Mouse (Mus musculus) gastrocnemius, postnatal 36 days (tissue): ENCODE measurements around the gene Car10. TPM values are rescaled to one million over a fixed set of nuclear protein-coding genes. Genes with fewer than 3 reads are reported as not detected.

Source experiments
- DNase-seq, 2 experiments: peaks; one replicate each; pipeline ENCODE4 v3.0.0; 2022
- intact Hi-C: fragments of 180-260 bp; cut with DNase I; formaldehyde crosslinking; loops from one replicate; pipeline ENCODE4 v1.15.1; 2025
- total RNA-seq, 2 experiments: library from RNA; stranded (reverse); gene quantifications; 2 replicates each; pipeline ENCODE4 v1.2.3; 2021

Car10 gene
- total RNA-seq, 2 experiments from 2014 or later: not detected

GRCm38 (mm10) chr11:93562330-93562865, 464.6 kb downstream of the Car10 start:
- no peak for DNase-seq
- intact Hi-C loops: no loop called here

GRCm38 (mm10) chr11:93565756-93566155, 467.9 kb downstream of the Car10 start:
- no peak for DNase-seq
- intact Hi-C loops: no loop called here

- intact Hi-C loops: no loop called here
- no peak for DNase-seq
Observed at GRCm38 (mm10) chr11:93571917-93572641, 474.3 kb downstream of the Car10 start.

- intact Hi-C loops: no loop called here
- no peak for DNase-seq
Observed at GRCm38 (mm10) chr11:93577441-93577840, 479.6 kb downstream of the Car10 start.

- DNase-seq: no peak
- intact Hi-C loops: no loop called here
Observed at GRCm38 (mm10) chr11:93579626-93580025, 481.8 kb downstream of the Car10 start.

DNA sequence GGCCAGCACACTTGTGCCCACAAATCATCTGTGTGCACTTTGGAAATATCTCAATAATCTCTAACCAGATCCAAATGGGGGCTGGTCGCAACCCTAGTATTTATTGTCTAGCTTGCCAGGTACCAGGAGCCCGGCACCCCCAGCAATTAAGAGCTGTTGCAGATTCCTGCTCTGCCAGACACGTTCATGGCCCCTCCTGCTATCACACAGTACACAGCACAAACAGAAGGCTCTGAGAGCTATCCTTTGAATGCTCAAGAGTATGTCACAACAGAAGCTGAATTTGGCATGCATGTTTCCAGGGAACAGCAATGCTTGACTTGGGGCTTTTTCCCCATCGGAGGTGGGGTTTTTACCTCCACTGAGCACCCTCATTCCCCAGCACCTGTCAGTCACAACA, 483.5 kb downstream of the Car10 start:
- intact Hi-C loops: no loop called here
- no peak for DNase-seq

DNA sequence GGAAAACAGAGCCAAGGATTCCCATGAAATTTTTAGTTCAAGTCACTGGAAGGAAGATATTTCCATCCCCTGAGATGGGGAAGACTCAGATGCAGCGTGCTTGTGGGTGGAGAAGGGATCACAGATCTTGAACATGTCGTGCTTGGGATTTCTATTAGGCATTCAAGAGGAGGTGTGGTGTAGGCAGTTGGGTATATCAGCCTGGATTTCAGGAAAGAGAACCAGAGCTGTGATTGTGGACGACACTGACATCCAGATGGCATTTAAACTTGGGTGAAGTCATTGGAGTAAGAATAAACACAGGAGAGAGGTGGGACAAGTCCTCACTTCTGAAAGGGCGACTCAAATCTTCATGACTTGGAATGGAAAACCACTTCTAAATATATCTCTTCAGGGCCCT, 490.0 kb downstream of the Car10 start:
- intact Hi-C loops: no loop called here
- DNase-seq: no peak

GRCm38 (mm10) chr11:93590652-93591051, 492.8 kb downstream of the Car10 start:
- intact Hi-C loops: no loop called here
- DNase-seq: no peak

DNA sequence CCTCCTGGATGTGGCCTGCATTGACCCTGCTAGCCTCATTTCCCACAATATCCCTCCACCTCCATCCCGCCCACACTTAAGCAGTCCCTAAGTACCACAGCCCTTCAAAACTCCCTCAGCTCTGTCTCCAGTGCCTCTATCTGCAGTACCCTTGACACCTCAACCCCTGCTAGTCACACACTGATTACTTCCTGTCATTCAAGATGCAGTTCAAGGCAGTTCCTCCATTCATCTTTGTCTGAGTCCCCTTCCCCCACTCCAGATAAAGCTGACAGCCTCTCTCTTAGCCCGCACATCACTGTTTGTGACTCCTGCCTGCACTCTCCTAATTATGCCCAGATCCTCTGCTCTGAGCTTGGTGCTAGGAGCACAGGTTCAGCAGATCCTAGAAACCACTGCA, 496.2 kb downstream of the Car10 start:
- intact Hi-C loops: no loop called here

DNA sequence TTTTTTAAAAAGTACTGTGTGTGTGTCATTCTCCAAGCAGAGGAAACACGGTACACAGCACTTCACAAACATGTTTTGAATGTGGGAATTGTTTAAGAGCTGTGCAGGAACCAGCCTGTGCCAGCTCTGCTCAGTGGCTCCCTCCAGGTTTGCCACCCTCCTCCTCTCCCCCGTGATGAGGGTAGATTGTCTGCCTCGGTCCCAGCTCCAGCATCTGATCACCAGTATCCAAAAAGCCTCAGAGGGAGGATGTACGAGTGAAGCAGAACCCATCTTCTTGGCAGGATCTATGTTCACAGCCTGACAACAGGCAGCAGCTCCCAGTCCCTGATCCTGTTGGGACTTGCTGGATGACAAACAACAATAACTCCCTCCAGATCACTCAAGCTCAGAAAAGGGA, 500.3 kb downstream of the Car10 start:
- intact Hi-C loops: no loop called here

More for the DNA sequence above, 496.2 kb downstream of the Car10 start:
- DNase-seq: no peak

DNA sequence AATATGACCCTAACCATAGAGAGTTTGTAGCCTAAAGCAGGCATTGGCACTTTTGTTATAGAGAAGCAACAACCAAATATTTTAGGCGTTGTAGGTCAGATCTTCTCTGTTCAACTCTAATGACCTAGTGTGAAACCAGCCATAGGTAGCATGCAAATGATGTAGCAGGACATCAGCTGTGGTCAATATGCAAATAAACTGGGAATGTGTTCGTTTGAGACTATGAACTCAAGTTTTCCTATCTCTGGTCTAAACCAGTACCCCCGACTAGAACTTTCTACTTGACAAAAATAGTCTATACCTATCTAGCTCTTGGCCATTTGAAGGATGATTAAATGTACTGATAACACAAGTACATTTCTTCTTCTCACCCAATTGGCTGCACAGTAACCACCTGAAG, 501.9 kb downstream of the Car10 start:
- intact Hi-C loops: no loop called here
- DNase-seq: no peak

More for the DNA sequence above, 500.3 kb downstream of the Car10 start:
- DNase-seq: no peak

GRCm38 (mm10) chr11:93603575-93603974, 505.7 kb downstream of the Car10 start:
- DNase-seq: no peak
- intact Hi-C loops: no loop called here

DNA sequence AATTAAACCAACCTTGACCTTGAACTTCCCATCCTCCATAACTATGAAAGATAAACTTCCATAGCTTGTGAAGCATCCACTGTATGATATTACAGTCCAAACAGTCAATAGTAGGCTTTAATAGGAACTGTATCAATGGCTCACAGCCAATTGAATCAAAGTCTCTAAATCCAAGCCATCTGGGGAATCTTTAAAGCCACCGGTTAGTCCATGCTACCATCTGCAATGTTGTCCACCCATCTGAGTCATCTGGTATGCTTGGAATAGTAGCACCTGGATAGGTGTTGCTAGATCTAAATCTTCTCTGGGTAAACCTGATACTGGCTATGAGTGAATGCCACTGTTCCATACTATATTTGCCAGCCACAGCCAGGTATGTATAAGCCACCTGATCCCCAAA, 509.3 kb downstream of the Car10 start:
- DNase-seq: no peak
- intact Hi-C loops: no loop called here

DNA sequence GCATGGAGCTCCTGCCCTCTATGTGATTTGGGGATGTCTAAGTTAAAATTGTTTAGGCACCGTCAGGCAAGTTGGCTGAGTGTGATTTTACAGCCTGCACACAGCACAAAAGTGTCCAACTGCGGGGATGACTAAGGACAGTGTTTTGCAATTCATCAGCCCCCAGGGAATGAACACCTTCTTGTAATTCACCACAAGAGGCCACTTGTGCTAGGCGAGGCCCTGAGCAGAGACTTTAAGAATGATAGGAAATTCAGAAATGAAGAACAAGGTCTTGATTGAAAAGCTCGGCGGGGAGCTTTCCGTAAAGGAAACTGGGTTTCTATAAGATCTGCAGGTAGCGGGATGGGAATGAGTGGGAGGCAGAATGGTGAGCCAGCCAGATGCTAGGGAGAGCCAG, 510.9 kb downstream of the Car10 start:
- intact Hi-C loops: no loop called here
- no peak for DNase-seq

DNA sequence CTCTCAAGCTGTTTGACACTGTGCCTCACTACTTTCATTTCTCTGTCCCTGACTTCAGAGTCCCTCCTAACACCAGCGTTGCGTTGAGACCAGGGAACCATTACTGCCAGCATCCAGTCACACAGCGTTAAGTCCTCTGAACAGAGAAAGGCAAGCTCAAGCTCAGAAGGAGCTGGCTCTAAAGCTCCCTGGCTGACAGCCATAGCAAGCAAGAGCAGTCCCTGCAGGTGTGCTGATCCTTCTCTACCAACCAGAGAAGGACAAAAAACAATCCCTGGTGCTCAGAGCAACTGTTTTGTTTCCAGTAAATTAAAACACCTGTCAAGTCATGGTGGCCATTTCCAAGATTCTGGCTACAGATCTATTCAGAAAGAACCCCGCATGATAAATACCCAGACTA, 514.2 kb downstream of the Car10 start:
- intact Hi-C loops: no loop called here
- DNase-seq: no peak

DNA sequence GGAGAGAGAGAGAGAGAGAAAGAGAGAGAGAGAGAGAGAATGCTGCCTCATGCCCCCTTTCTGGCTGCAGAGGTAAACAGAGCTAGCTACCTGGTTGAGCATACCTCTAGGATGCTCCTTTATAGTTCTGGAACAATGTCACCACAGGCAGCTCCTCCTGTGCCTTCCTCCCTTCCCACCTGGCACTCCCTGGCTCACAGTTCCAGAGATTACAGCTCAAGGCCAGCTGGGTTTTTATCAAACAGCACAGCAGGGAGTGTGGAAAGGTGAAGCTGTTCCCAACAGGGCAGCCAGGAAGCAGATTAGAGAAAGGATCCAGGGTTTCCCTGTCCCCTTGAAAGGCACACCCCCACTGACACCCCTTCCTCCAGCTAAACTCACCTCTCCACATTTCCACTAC, 517.0 kb downstream of the Car10 start:
- no peak for DNase-seq
- intact Hi-C loops: no loop called here

- no peak for DNase-seq
- intact Hi-C loops: no loop called here
Observed at GRCm38 (mm10) chr11:93623605-93624004, 525.8 kb downstream of the Car10 start.

- DNase-seq: no peak
- intact Hi-C loops: no loop called here
Observed at GRCm38 (mm10) chr11:93639410-93639809, 541.6 kb downstream of the Car10 start.

DNA sequence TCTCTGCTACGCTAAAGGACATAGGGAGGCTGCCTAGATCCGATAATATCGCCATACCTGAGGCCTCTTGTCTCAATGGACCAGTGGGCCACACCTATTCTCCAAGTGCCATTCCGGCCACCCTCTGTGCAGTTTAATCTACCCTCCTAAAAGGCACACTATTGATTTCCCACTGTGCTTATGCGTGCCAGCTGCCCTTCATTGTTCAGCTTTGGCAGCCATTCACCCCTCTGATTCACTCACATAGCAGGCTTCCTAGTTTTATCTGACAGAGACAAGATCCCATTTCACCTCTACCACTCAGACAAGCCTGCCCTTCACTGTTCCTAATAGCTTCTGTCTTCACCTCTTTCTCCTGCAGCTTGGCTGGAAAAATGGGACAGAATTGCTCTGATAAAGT, 543.1 kb downstream of the Car10 start:
- DNase-seq: no peak
- intact Hi-C loops: no loop called here

DNA sequence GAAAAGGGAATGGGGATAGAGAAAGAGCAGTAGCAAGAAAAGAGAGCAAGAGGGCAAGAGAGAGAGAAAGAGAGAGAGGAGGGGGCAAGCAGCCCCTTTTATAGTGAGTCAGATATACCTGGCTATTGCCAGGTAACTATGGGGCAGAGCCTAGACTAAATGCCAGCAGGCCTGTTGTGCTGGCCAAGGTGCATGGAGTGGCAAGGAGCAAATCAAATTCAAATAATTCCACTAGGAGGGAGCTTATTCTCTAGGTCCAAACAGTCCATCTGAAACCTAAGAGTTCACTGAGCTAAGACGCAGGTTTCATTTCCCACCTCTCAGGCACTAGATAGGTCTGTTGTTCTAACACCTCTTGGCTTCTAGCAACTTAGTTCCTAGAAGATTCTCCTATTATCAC, 544.5 kb downstream of the Car10 start:
- intact Hi-C loops: no loop called here
- no peak for DNase-seq

GRCm38 (mm10) chr11:93643006-93643405, 545.2 kb downstream of the Car10 start:
- intact Hi-C loops: no loop called here

DNA sequence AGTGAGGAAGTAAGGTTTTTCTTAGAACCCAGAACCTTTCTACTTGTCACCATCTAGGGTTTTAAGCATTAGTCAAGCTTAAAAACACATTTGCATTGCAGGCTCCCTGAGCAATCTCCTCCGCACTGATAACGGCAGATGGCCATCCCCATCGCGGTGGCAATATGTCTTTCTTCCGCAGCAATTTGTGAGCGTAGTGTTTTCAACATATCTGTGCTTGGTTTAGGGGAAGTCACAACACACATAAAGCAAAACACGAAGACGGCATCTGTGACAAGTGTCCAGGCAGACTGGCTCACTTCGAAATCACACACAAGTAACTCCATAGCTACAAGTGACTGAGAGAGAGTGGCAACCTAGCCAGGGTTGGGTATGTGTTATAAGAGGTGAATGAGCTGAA, 545.6 kb downstream of the Car10 start:
- DNase-seq: no peak
- intact Hi-C loops: no loop called here

More at GRCm38 (mm10) chr11:93643006-93643405, 545.2 kb downstream of the Car10 start:
- no peak for DNase-seq

DNA sequence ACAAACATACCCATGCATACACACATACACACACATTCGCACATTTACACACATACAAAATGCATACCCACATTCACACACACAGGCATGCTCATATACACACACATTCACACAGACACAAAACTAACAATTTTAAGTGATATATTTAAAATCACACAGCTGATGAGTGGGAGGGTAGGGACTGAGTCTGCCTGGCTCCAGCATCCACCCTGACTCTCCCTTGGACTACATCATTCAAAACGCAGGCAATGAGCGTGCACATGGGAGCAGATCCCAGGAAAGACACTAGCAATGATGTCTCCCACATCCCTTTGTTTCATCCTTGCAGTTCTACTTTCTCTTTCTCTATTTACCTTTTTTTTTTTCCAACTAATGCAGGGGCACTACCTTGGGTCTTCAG, 548.4 kb downstream of the Car10 start:
- DNase-seq: no peak
- intact Hi-C loops: no loop called here
